Mouse (Mus musculus): ENCODE measurements at regions not wholly inside any gene's neighbourhood (a gene's known extent, or its start where the extent isn't known, plus 50 kb on each side); places are given as distances from the start of the nearest gene placed in this dataset.
"Not testable (repeated sequence)": the region's sequence is repeated elsewhere in the genome, so short reads cannot be mapped to it uniquely, and the experiment has no call there.

DNA sequence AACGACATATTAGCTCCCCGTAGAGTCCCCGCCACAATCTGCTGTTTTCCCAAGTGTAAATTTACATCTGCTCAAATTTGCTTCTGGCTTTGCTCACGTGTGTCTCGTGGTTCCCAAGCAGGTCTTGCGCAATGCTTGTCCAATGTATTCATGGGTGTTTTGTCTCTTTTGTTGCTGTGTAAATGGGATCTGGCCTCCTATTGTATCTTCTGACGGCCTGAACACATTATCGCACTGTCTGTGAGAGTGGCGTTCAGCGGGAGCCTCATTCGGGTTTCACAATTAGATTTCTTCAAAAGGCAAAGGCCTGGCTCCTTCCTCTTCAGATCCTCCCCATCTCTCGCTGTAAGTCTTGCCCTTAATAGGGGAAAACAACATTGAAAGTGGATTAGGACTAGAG is 274.5 kb downstream of the Fam19a5 start:
- Histone ChIP-seq H3K4me2 (replicated peaks) (peak overlapping the region; percentile 15; the same call in 1 of the 2 replicates), H3K27ac (no peak overlapping the region; the same call in 1 of the 2 replicates), H3K4me3 (no peak overlapping the region), H3K36me3 (no peaks in the 10 kb centered on the region), H3K4me1 (peaks cover 19% of the 10 kb centered on the region), H3K9ac (no peak overlapping the region), H3K27me3 (peaks cover 16% of the 10 kb centered on the region), H3K9me3 (replicated peaks) (no peaks in the 10 kb centered on the region)
- WGBS = 31% methylated on average over 12 of the region's 12 CpGs
- 0 out of 2 replicates have a peak, but pooled peaks have one; percentile 52 for ATAC-seq (ENCODE audit: low FRiP score)

DNA sequence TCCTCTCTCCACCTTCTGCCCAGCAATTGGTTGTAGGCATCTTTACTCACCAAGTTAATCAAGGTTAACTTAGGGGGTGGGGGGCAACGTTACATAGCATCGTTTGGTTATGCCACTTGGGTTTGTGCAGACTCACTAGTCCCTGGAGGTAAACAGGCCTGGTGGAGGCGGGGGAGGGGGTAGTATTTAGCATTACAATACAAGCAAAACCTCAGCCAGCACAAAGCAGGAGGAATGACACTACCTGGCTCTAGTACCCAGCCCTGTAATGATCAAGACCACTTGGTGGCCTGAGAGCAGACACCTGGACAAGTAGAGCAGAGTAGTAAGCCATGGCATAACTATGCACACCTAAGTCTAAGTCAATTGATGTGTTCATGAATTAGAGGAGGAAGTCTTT is 298.0 kb downstream of the Fam19a5 start:
- H3K4me3 ChIP-seq = no peak overlapping the region
- WGBS = 49% methylated on average over 3 of the region's 3 CpGs
- no peaks in the 10 kb centered on the region for H3K27me3 ChIP-seq
- H3K9ac ChIP-seq = no peak overlapping the region
- no peaks in the 10 kb centered on the region for H3K4me1 ChIP-seq
- H3K27ac ChIP-seq = no peak overlapping the region
- ATAC-seq (ENCODE audit: low FRiP score) = no peak
- no peaks in the 10 kb centered on the region for H3K9me3 ChIP-seq (replicated peaks)
- H3K4me2 ChIP-seq (replicated peaks) = no peak overlapping the region
- no peaks in the 10 kb centered on the region for H3K36me3 ChIP-seq

- no peaks in the 10 kb centered on the region for H3K9me3 ChIP-seq (replicated peaks)
- no peak overlapping the region for H3K9ac ChIP-seq
- no peak overlapping the region for H3K4me2 ChIP-seq (replicated peaks)
- no peaks in the 10 kb centered on the region for H3K36me3 ChIP-seq
- WGBS = 10% methylated on average over 2 of the region's 2 CpGs
- peaks cover 5% of the 10 kb centered on the region; the same call in 1 of the 2 replicates for H3K27me3 ChIP-seq
- H3K4me3 ChIP-seq = no peak overlapping the region
- ATAC-seq (ENCODE audit: low FRiP score) = no peak
- H3K4me1 ChIP-seq = peaks cover 16% of the 10 kb centered on the region
- H3K27ac ChIP-seq = no peak overlapping the region
These were observed 315.0 kb downstream of the Fam19a5 start for GRCm38 (mm10) chr15:87859069-87859468.

DNA sequence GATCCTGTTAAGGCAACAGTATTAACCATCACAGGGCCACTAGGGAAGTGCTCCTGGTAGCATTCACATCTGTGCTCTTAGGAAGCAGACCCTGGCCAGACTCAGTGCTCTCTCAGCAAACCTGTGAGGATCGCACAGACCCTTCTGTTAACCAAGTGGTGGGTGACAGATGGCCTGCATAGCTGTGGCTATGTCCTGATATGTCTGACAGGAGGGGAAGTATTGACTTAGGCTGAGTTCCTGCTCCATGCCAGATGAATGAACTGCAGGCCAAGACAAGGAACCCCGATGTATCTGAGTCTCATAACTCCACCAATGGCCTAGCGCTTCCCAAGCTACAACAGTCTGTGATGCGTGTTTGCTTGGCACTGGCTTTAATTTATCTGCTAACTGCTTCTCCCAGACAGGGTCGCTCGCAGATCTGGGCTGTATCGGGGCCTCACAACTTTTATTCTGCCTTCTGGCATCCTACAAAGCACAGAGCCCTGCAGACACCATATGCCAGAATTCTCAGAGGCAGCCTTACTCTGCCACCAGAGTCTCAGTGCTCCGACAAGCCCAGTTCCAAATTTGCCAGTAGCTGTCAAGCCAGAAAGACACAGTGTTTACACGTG is 332.3 kb downstream of the Fam19a5 start:
- WGBS = 71% methylated on average over 9 of the region's 9 CpGs
- Histone ChIP-seq H3K4me1 (no peaks in the 10 kb centered on the region), H3K4me3 (no peak overlapping the region), H3K27ac (no peak overlapping the region), H3K9me3 (replicated peaks) (no peaks in the 10 kb centered on the region), H3K9ac (no peak overlapping the region), H3K36me3 (no peaks in the 10 kb centered on the region), H3K27me3 (peaks cover 3% of the 10 kb centered on the region; the same call in 1 of the 2 replicates), H3K4me2 (replicated peaks) (no peak overlapping the region)
- ATAC-seq (ENCODE audit: low FRiP score) = no peak

GRCm38 (mm10) chr15:87890903-87891302 is 346.8 kb downstream of the Fam19a5 start:
- ATAC-seq (ENCODE audit: low FRiP score) = no peak
- Histone ChIP-seq H3K4me1 (no peaks in the 10 kb centered on the region), H3K27me3 (no peaks in the 10 kb centered on the region), H3K9ac (no peak overlapping the region), H3K27ac (no peak overlapping the region), H3K9me3 (replicated peaks) (no peaks in the 10 kb centered on the region), H3K4me3 (no peak overlapping the region), H3K36me3 (no peaks in the 10 kb centered on the region), H3K4me2 (replicated peaks) (no peak overlapping the region)
- 79% methylated on average over 5 of the region's 5 CpGs for WGBS

GRCm38 (mm10) chr15:87894866-87895265 is 350.8 kb downstream of the Fam19a5 start:
- H3K27ac ChIP-seq; ATAC-seq (ENCODE audit: low FRiP score); H3K4me2 ChIP-seq (replicated peaks); H3K36me3 ChIP-seq; H3K9ac ChIP-seq; H3K4me1 ChIP-seq; H3K27me3 ChIP-seq; H3K4me3 ChIP-seq; H3K9me3 ChIP-seq (replicated peaks): not testable (repeated sequence)
- WGBS = 81% methylated on average over 6 of the region's 6 CpGs

- no peaks in the 10 kb centered on the region for H3K27me3 ChIP-seq
- H3K9ac ChIP-seq = no peak overlapping the region
- no peaks in the 10 kb centered on the region for H3K4me1 ChIP-seq
- H3K4me3 ChIP-seq = no peak overlapping the region
- 89% methylated on average over 4 of the region's 4 CpGs for WGBS
- H3K9me3 ChIP-seq (replicated peaks) = no peaks in the 10 kb centered on the region
- no peak overlapping the region for H3K27ac ChIP-seq
- H3K36me3 ChIP-seq = no peaks in the 10 kb centered on the region
- ATAC-seq (ENCODE audit: low FRiP score) = no peak
- no peak overlapping the region for H3K4me2 ChIP-seq (replicated peaks)
These were observed 354.6 kb downstream of the Fam19a5 start for GRCm38 (mm10) chr15:87898655-87899054.

DNA sequence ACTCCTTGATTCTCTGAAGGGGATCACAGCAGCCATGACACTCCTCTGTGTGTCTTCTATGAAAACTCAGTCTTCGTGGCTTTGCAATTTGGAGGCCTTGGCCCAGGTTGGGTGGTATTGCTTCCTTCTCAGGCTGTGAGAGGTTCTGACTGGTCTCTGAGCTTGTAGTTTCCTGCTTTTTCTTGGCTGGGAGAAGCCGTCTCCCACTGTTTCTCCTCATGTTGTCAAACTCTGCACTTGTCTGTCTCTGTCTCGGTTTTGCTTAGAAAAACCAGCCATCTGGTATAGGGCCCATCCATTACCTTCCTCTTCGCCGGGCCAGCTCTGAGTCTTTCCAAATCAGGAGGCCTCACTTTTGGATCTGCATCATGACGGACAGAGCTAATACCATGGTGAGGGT is 360.3 kb downstream of the Fam19a5 start:
- Histone ChIP-seq H3K4me1 (no peaks in the 10 kb centered on the region), H3K4me3 (no peak overlapping the region), H3K9ac (no peak overlapping the region), H3K36me3 (no peaks in the 10 kb centered on the region), H3K4me2 (replicated peaks) (no peak overlapping the region), H3K27me3 (no peaks in the 10 kb centered on the region), H3K27ac (no peak overlapping the region), H3K9me3 (replicated peaks) (no peaks in the 10 kb centered on the region)
- ATAC-seq (ENCODE audit: low FRiP score) = no peak
- 86% methylated on average over 6 of the region's 6 CpGs for WGBS

DNA sequence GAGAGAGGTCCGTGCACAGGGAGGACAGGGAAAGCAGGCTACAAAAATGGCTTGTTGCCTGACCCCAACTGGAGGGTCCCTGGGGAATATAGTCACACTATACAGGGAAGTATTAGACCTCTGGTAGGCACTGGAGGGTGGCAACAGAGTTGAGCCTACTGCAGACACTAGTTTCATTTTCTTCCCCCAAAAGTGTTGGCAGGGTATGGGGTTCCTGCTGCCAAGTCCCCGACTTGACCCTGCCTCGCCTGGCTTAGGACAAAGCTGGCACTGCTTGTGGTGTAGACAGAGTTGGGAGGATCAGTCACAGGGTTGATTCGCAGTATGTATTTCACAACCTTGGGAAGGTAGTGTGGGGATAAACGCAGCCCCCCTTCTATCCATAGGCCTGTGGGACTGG is 362.2 kb downstream of the Fam19a5 start:
- Histone ChIP-seq H3K4me3 (no peak overlapping the region), H3K27ac (no peak overlapping the region), H3K4me1 (0 out of 2 replicates have a peak, but pooled peaks cover 4% of the 10 kb centered on the region), H3K27me3 (no peaks in the 10 kb centered on the region), H3K4me2 (replicated peaks) (no peak overlapping the region), H3K9me3 (replicated peaks) (no peaks in the 10 kb centered on the region), H3K9ac (no peak overlapping the region), H3K36me3 (no peaks in the 10 kb centered on the region)
- 88% methylated on average over 5 of the region's 5 CpGs for whole genome bisulfite sequencing
- ATAC-seq (ENCODE audit: low FRiP score) = no peak

GRCm38 (mm10) chr15:87922091-87922490 is 378.0 kb downstream of the Fam19a5 start:
- 59% methylated on average over 9 of the region's 9 CpGs for whole genome bisulfite sequencing
- no peak overlapping the region for H3K4me2 ChIP-seq (replicated peaks)
- ATAC-seq (ENCODE audit: low FRiP score) = no peak

DNA sequence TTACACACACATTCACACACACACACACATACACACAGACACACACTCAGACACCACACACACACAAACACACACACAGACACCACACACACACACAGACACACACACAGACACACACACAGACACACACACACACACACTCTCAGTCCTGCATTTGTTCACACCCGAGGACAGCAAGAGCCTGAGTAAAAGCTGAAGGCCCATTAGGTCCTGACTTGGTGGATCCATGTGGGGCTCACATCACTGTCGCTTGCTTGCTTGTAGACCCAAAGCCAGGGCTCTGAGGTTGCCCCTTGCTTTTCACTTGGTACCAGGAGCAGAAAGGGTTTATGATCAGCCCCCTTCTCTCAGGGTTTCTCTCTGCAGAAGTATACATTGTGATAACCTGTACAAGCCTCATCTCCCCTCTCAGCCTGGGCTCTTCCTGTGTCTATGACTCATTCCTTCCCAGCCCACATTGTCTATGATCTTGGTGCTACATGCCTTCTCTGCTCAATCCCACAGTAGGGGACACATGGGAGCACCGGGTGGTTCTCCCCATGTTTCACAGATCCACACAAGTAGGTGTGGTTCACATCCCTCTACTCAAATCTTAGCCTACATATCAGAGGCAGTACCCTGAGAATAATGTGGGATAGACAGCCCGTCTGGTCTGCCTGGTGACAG is 378.8 kb downstream of the Fam19a5 start:
- no peak overlapping the region for H3K4me3 ChIP-seq
- no peaks in the 10 kb centered on the region for H3K4me1 ChIP-seq
- WGBS = 82% methylated on average over 4 of the region's 4 CpGs
- ATAC-seq (ENCODE audit: low FRiP score) = no peak
- H3K9ac ChIP-seq = no peak overlapping the region
- no peaks in the 10 kb centered on the region for H3K9me3 ChIP-seq (replicated peaks)
- no peaks in the 10 kb centered on the region for H3K27me3 ChIP-seq
- no peaks in the 10 kb centered on the region for H3K36me3 ChIP-seq
- no peak overlapping the region for H3K4me2 ChIP-seq (replicated peaks)
- H3K27ac ChIP-seq = no peak overlapping the region

More at GRCm38 (mm10) chr15:87922091-87922490, 378.0 kb downstream of the Fam19a5 start:
- Histone ChIP-seq H3K9ac (no peak overlapping the region), H3K27ac (no peak overlapping the region), H3K27me3 (no peaks in the 10 kb centered on the region), H3K4me1 (no peaks in the 10 kb centered on the region), H3K4me3 (no peak overlapping the region), H3K9me3 (replicated peaks) (no peaks in the 10 kb centered on the region), H3K36me3 (no peaks in the 10 kb centered on the region)

- no peaks in the 10 kb centered on the region for H3K36me3 ChIP-seq
- H3K4me1 ChIP-seq = no peaks in the 10 kb centered on the region
- no peaks in the 10 kb centered on the region for H3K27me3 ChIP-seq
- H3K4me2 ChIP-seq (replicated peaks) = no peak overlapping the region
- WGBS = 38% methylated on average over 9 of the region's 9 CpGs
- no peak overlapping the region for H3K4me3 ChIP-seq
- no peak for ATAC-seq (ENCODE audit: low FRiP score)
- no peak overlapping the region for H3K27ac ChIP-seq
- no peak overlapping the region for H3K9ac ChIP-seq
- no peaks in the 10 kb centered on the region for H3K9me3 ChIP-seq (replicated peaks)
These were observed 379.8 kb downstream of the Fam19a5 start for GRCm38 (mm10) chr15:87923906-87924305.

DNA sequence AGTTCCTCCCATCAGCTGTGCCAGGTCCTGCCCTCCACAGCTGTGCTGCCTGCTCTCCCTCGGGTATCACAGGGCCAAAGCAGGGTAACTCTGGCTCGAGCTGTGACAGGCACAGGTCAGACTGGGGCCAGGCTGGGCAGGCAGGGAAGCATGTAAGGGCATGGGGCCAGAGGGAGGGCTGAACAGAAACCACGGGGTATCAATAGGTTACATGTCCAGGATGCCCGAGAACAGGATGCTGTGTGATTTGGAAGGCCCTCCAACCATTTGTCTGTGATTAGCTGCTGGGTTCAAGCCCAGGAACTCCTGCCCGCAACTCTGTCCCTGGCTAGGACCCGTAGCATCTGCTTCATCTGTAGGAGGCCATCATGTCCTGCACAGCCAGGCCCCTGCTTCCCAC is 391.9 kb downstream of the Fam19a5 start:
- Histone ChIP-seq H3K4me3 (no peak overlapping the region), H3K36me3 (no peaks in the 10 kb centered on the region), H3K4me2 (replicated peaks) (no peak overlapping the region), H3K4me1 (peaks cover 3% of the 10 kb centered on the region; the same call in 1 of the 2 replicates), H3K27me3 (no peaks in the 10 kb centered on the region), H3K9me3 (replicated peaks) (no peaks in the 10 kb centered on the region), H3K9ac (no peak overlapping the region), H3K27ac (no peak overlapping the region)
- WGBS = 61% methylated on average over 6 of the region's 6 CpGs
- ATAC-seq (ENCODE audit: low FRiP score) = no peak

Data from hindbrain, embryonic 12.5 days (tissue).